In genomic region chr15:99125711-99126080, GRCm38 (mm10) we compare ENCODE assay signal across 8 mouse cellular contexts. TPM values are rescaled to one million over a fixed set of nuclear protein-coding genes. Genes with fewer than 3 reads are reported as not detected.
DNase-seq lines count a peak whose midpoint lies in the region; ATAC-seq and TF ChIP-seq lines count a peak whose summit lies in the region.

Gene Spats2, plus strand, starts transcription at chr15:99125916.

- peak within 1 kb of the TSS; percentile 93 for H3K9ac ChIP-seq in lung, embryonic 15.5 days
- peak within 1 kb of the TSS; percentile 90 for H3K9ac ChIP-seq in hindbrain, embryonic 11.5 days (ENCODE audit: low read depth, low read length)
- H3K9ac ChIP-seq in liver, embryonic 13.5 days: peak within 1 kb of the TSS; percentile 81

- no peaks in the 10 kb centered on the region for H3K9me3 ChIP-seq in lung, embryonic 15.5 days
- no peaks in the 10 kb centered on the region for H3K9me3 ChIP-seq in hindbrain, embryonic 11.5 days (ENCODE audit: control insufficient read depth, low read length)
- H3K9me3 ChIP-seq in liver, embryonic 13.5 days (replicated peaks): no peaks in the 10 kb centered on the region

- under 1% methylated on average over 12 of the region's 12 CpGs for WGBS in lung, embryonic 15.5 days
- WGBS in hindbrain, embryonic 11.5 days: 1% methylated on average over 12 of the region's 12 CpGs
- 2% methylated on average over 12 of the region's 12 CpGs for WGBS in liver, embryonic 13.5 days (ENCODE audit: insufficient replicate concordance)

- no peak for DNase-seq in lung, postnatal 10 days
- no peak for DNase-seq in hindbrain, embryonic 11.5 days (ENCODE audit: low spot score)
- no peak for DNase-seq in liver, embryonic 13.5 days
- no peak for DNase-seq in urinary bladder, postnatal 10 days (ENCODE audit: low spot score)
- DNase-seq in testis, postnatal 14 days (ENCODE audit: low spot score): no peak

- TF ChIP-seq CTCF in cortical plate, adult 2 months (IDR thresholded peaks at IDR 0.05; ENCODE audit: extremely low read depth, insufficient read depth, low read length): no peak

- TF ChIP-seq POLR2A in cortical plate, adult 2 months (IDR thresholded peaks at IDR 0.05; ENCODE audit: extremely low read depth, insufficient read depth, low read length): no peak

- no peaks in the 10 kb centered on the region for H3K36me3 ChIP-seq in lung, embryonic 15.5 days
- H3K36me3 ChIP-seq in hindbrain, embryonic 11.5 days (ENCODE audit: control insufficient read depth, insufficient read depth, low read length): no peaks in the 10 kb centered on the region
- no peaks in the 10 kb centered on the region for H3K36me3 ChIP-seq in liver, embryonic 13.5 days

- H3K4me2 ChIP-seq in lung, embryonic 15.5 days: peak within 1 kb of the TSS; percentile 82
- peak within 1 kb of the TSS; percentile 70 for H3K4me2 ChIP-seq in hindbrain, embryonic 11.5 days (replicated peaks; ENCODE audit: low read depth, low read length)
- H3K4me2 ChIP-seq in liver, embryonic 13.5 days: peak within 1 kb of the TSS; percentile 81

- no peaks in the 10 kb centered on the region for H3K27me3 ChIP-seq in lung, embryonic 15.5 days
- no peaks in the 10 kb centered on the region for H3K27me3 ChIP-seq in hindbrain, embryonic 11.5 days (ENCODE audit: control insufficient read depth, insufficient read depth, low read length)
- peaks cover 28% of the 10 kb centered on the region for H3K27me3 ChIP-seq in liver, embryonic 13.5 days

- H3K27ac ChIP-seq in lung, embryonic 15.5 days: peak within 1 kb of the TSS; percentile 96
- 0 out of 2 replicates have a peak within 1 kb of the TSS, but pooled peaks have one; percentile 31 for H3K27ac ChIP-seq in cortical plate, adult 2 months (ENCODE audit: insufficient read depth, low read length)
- H3K27ac ChIP-seq in hindbrain, embryonic 11.5 days (ENCODE audit: low read depth, low read length): peak within 1 kb of the TSS; percentile 98
- peak within 1 kb of the TSS; percentile 74 for H3K27ac ChIP-seq in liver, embryonic 13.5 days

- peaks cover 33% of the 10 kb centered on the region for H3K4me1 ChIP-seq in lung, embryonic 15.5 days
- H3K4me1 ChIP-seq in cortical plate, adult 2 months (ENCODE audit: control insufficient read depth, insufficient read depth, low read length): no peaks in the 10 kb centered on the region
- H3K4me1 ChIP-seq in hindbrain, embryonic 11.5 days (replicated peaks; ENCODE audit: control insufficient read depth, insufficient read depth, low read length): peaks cover 3% of the 10 kb centered on the region
- H3K4me1 ChIP-seq in liver, embryonic 13.5 days (replicated peaks): peaks cover 52% of the 10 kb centered on the region

- no peak for ATAC-seq in lung, embryonic 15.5 days (ENCODE audit: borderline replicate concordance, extremely low read depth, low FRiP score, low TSS enrichment)
- ATAC-seq in hindbrain, embryonic 11.5 days (ENCODE audit: low FRiP score): no peak
- ATAC-seq in liver, embryonic 13.5 days (ENCODE audit: low read depth): no peak
- ATAC-seq in frontal cortex, adult (ENCODE audit: low TSS enrichment): no peak

- H3K4me3 ChIP-seq in lung, embryonic 15.5 days: peak within 1 kb of the TSS; percentile 90
- peak within 1 kb of the TSS; percentile 47 for H3K4me3 ChIP-seq in cortical plate, adult 2 months (ENCODE audit: insufficient read depth, low read length)
- H3K4me3 ChIP-seq in hindbrain, embryonic 11.5 days (ENCODE audit: low read depth, low read length): peak within 1 kb of the TSS; percentile 88
- peak within 1 kb of the TSS; percentile 71 for H3K4me3 ChIP-seq in liver, embryonic 13.5 days (replicated peaks)

RNA-seq across cellular contexts. Expression of gene Spats2, which starts in this region (rescaled TPM):
- 37.8 and 38.9 TPM in 2 replicates for polyA plus RNA-seq in lung, embryonic 15.5 days (2015; fragmentation: Nextera tagmentation; extraction: Ambion mirVana)
- polyA plus RNA-seq in cortical plate, adult 2 months (2012; rRNA removed): 25.8 and 27.4 TPM in 2 replicates
- polyA plus RNA-seq in hindbrain, embryonic 11.5 days (2014; fragmentation: Nextera tagmentation; extraction: Ambion mirVana): 59.5 and 64.9 TPM in 2 replicates
- 11.5 and 14.4 TPM in 2 replicates for polyA plus RNA-seq in liver, embryonic 13.5 days (2015; fragmentation: Nextera tagmentation; extraction: Ambion mirVana)

Comparison
In these comparisons a context has a peak if more than half of its experiments do, and no peak if none do; other contexts are left out.
1. H3K27ac ChIP-seq: peak in every context shown above with its lines; median percentile 98 in hindbrain, embryonic 11.5 days; 96 in lung, embryonic 15.5 days; 74 in liver, embryonic 13.5 days; 31 in cortical plate, adult 2 months.